Mouse (Mus musculus): ENCODE measurements around the gene Cort.
"Not testable (repeated sequence)": the region's sequence is repeated elsewhere in the genome, so short reads cannot be mapped to it uniquely, and the experiment has no call there.

Cort gene

DNA sequence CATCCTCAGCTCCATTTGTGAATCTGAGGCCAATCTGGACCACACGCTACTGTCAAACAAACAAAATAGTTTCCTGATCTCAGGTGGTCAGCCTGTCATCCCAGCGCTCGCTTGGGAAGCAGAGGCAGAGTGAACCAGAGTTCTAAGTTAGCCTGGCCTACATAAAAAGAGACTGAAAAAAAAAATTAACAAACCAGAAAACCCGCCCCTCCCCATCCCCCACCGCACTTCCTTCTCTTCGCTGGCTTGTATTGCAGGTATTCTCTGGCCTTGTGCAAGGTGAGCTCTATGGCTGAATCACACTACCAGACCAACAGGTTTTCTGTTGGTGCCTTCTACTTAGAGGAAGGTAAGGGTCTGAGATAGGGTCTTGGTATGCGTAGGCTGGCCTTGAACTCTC, 21.0 kb upstream of the Cort start:
- DNase-seq (ENCODE audit: low spot score) = no peak

DNA sequence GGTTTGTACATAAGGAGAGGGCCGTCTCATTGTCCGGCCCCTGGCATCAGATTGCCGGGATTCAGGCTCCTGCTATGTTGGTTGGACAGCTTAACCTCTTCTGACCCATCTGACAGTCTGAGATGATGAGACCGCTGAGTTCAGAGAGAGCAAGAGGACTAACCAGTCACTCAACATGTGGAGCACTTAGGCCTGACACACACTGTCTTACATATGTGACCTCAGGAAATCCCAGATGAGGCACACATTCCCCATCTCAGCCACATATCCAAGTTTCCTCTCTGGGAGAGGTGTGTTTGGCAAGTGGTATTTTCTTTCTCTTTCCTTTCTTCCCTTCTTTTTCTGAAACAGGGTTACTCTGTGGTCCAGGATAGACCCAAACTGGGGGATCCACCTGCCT, 18.6 kb upstream of the Cort start:
- no peak for DNase-seq (ENCODE audit: low spot score)

- DNase-seq (ENCODE audit: low spot score) = peak; percentile 72
Measured at GRCm38 (mm10) chr4:149144459-149144858, 17.9 kb upstream of the Cort start.

DNA sequence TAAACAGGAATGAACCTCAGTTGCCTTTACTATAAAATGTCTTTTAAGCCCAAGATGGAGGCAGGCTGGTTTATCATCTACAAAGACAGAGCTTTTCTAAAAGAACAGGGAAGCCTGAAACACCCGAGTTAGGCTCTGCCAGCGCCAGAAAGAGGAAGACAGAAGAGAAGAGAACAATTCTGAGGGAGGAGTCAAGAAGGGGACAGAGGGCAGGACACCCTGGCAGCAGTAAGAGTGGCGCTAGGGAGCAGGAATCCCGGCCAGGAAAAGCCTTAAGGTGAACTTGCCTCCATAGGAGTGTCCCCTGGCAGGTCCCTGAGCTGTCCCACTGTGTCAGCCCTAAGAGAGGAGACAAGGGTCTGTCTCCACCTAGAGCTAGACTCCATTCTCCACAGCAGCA, 17.0 kb upstream of the Cort start:
- DNase-seq (ENCODE audit: low spot score) = no peak

DNA sequence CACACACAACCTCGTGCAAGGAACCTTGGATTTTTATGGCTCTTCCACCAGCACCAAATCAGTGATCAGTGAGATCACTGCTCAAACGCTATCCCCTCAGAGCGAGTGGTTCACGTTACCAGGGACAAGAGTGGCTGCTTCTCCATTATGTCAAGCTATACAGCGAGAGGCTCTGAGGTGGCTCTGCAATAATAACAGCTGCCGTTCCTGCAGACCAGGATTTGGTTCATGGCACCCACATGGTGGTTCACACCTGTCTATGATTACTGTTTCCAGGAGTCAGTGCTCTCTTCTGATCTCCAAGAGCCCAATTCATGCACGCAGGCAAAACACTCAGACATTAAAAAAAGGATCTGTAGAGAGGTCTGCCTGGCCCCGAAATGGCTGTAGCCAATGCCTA, 12.0 kb upstream of the Cort start:
- DNase-seq (ENCODE audit: low spot score) = no peak

- DNase-seq (ENCODE audit: low spot score) = peak; percentile 91
Measured at GRCm38 (mm10) chr4:149136982-149137770, 10.6 kb upstream of the Cort start, which contains the start of gene Cenps. Gene Cenps (minus strand): TSS chr4:149137629.

DNA sequence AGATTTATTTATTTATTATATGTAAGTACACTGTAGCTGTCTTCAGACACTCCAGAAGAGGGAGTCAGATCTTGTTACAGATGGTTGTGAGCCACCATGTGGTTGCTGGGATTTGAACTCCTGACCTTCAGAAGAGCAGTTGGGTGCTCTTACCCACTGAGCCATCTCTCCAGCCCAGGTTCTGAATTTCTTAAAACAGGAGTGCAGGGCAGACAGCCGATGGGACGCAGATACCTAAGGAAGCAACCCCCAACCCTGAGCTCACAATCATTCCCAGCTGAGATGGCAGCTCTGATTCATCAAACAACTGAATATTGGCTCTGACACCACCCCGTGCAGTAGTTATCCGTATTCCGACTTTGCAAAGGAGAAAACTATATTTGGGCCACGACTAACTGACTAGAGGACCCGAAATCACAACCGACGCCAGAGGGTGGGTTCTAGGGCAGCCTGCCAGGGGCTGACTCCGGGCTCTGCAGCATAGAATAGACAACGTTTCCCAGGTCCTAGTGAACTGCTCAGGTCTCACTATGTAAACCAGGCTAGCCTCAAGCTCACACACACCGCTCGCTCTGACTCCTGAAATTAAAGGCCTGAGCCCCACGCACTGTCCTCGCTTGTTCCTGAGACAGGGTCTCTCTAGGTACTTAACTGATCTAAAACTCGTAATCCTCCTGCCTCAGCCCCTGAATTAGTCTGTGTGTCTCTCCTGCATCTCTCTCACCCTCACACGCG, 9.7 kb upstream of the Cort start:
- DNase-seq (ENCODE audit: low spot score) = no peak

GRCm38 (mm10) chr4:149133395-149133794, 6.8 kb upstream of the Cort start:
- no peak for DNase-seq (ENCODE audit: low spot score)

DNA sequence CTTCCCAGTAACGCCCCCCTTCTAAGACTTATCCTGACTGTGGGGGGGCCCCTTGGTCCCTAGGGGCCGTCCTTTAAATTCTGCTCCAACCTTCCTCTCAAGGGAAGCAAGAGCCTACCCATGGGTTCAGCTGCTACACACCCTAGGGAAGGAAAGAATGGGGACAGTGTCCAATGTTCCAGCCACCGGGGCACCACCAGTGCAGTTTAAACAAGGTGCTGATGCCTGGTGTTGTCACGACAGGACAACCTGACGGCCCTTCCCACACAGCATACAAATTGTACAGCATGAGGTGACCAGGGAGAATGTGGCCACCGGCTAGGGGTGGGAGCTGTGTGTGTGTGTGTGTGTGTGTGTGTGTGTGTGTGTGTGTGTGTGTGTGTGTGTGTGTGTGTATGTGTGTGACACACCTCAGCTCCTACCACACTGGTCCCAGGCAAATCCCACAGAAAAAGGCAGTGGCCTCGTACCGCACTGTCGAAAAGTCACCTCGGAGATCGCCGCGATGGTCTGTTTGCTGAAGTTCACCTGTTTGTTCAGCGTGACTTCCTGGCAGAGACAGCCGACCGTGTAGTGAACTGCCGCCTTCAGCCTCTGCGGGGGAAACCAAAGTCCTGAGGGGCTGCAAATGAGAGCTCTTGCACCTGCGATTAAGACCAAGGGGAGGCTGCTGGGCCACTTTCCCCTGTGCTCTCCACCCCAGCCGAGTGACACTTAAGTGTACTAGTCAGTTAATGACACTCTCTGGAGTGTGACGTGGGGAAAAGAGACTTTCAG, 5.4 kb upstream of the Cort start:
- DNase-seq (ENCODE audit: low spot score) = no peak

- DNase-seq (ENCODE audit: low spot score) = no peak
Measured at GRCm38 (mm10) chr4:149131021-149131752, 4.6 kb upstream of the Cort start.

GRCm38 (mm10) chr4:149128467-149128866, 1.9 kb upstream of the Cort start:
- no peak for DNase-seq (ENCODE audit: low spot score)

GRCm38 (mm10) chr4:149126115-149126509, 451 bp downstream of the Cort start:
- DNase-seq (ENCODE audit: low spot score) = no peak

DNA sequence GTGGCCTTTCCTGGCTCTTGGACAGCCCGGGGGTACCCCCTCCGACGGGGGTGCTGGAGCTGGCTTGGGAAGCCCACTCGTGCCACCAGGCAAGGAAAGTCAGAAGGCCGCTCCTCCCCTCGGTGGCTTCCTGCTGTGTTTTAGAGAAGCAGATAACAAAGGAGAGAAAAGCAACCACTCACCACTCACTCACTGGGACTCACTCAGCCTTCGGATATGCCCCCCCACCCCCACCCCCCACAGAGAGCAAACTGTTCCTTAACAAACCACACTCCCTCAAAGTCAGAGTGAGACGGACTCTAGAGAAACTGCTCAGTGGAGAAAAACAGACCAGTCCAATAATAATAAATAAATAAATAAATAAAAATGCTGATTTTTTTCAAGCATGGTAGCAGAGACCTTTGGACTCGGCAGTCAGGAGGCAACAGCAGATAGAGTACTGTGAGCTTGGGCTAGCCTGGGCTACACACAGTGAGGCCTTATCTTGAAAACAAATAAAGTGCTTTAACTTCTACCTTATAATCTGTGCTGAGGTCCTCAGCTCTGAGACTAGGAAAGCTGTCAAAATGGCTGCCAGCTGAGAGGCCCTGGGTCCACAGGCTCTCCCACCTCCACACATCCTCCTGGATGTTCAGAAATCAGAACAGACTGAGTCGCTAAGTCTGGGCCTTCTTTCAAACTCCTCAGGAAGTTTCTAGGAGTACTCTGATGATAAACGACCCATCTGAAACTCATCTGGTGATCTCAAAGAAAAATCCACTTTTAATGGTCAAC, 1.0 kb downstream of the Cort start:
- DNase-seq (ENCODE audit: low spot score) = no peak

DNA sequence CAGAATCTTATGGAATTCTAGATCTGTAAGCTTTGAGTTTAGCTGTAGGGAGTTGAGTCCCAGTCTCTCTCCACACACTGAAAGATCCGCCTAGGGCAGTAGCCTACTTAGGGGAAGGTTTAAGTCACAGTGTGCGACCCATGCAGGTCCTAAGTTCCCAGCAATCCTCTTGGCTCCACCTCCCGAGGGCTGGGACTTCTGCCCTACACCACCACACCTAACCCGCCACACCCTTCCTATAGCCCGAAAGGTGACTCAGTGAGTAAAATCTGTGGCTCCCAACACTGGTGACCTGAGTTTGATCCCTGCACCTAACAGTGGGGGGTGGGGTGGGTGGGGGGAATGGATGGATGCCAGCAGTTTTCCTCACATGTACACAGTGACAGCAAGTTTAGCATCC, 3.1 kb downstream of the Cort start:
- no peak for DNase-seq (ENCODE audit: low spot score)

GRCm38 (mm10) chr4:149119978-149120562, 6.5 kb downstream of the Cort start:
- DNase-seq (ENCODE audit: low spot score) = not testable (repeated sequence)

DNA sequence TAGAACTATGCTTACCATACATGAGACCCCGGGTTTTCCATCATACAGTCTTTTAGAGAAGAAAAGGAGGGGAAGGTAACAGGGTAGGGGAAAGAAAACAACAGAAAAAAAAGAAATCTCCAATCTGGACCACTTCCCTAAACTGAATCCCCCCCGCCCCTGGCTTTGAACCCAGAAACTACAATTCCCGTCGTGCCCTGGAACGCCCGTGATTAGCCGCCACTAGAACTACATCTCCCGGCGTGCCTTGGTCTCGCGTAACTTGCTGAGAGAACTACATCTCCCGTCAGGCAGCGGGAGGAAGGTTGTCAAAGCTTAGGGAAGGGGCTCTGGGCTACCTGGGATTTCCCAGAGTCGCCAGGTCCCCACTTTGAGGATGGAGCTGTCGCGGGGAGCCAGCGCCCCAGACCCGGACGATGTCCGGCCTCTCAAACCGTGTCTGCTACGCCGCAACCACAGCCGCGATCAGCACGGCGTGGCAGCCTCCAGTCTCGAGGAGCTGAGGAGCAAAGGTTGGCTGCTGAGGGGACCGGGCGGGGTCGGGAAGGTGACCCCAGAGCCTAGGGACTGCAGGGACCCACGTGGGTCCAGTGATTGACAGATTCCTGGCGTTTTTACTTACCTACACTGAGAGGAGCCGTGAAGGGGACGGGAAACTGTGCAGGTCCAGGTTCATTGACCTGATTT, 22.5 kb downstream of the Cort start, which contains the start of gene Dffa:
Gene Dffa, plus strand, starts transcription at position 272 of the 687 bp plus-strand sequence.
- DNase-seq (ENCODE audit: low spot score) = peak; percentile 92

DNA sequence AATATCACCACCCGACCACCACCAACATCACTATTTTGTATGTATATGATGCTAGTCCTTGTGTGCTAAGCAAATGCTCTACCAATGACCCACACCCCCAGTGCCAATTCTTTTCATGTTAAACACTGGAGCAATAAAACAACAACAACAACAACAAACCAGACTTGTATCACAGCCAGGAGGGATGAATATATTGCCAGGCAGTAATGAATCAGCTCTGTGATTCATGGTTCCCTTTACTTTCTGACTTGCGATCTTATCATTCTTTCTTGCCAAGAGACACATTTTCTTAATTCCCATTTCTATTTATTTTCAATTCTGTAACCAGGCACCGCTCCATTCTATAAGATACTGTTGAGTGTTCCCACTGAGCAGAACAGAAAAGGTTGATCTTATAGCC, 25.1 kb downstream of the Cort start:
- DNase-seq (ENCODE audit: low spot score) = no peak

DNA sequence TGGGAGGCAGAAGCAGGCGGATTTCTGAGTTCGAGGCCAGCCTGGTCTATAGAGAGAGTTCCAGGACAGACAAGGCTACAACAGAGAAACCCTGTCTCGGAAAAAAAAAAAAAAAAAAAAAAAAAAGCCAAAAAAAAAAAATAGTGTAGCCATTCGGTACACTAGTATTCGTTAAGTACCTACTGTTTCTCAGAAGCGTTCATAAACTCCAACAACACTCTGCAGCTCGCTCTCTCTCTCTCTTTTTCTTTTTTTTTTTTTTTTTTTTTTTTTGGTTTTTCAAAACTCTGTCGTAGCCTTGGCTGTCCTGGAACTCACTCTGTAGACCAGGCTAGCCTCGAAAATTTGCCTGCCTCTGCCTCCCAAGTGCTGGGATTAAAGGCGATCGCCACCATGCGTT, 26.1 kb downstream of the Cort start:
- DNase-seq (ENCODE audit: low spot score) = not testable (repeated sequence)

DNA sequence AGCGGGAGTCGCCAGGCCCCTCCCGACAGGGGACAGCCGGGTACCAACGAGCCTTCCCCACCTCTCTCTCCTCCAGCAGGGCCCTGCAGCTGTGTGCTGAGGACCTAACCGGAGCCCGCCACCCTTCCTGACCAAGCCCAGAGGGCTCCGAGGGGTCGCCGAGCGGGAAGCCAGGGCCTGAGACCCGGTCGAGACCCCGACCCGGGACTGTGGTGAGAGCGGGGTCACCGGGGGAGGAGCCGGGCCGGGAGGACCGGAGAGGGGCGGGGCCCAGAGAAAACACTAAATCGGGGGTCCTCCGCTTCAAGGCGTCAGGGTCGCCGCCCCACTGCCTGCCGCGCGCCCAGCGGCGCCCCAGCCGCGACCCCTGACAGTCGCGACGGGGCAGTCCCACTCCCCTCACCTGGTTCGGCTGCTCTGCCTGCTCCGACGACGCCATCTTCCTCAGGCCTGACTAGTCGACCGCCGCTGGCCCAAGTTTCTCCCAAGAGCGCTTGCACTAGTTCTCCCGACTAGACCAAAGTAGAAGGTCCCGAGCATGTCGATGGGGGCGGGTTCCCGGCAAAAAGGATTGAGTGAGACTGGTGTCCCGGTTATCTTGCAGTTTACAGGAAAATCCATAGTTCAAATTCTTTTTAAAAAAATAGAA, 27.1 kb downstream of the Cort start, which contains the start of gene Pex14:
Gene Pex14, minus strand, starts transcription at position 508 of the 649 bp plus-strand sequence.
- peak; percentile 95 for DNase-seq (ENCODE audit: low spot score)

All from testis, postnatal 14 days (tissue).